Mouse (Mus musculus) common myeloid progenitor, adult 5-6 weeks (primary cell): ENCODE results near the gene Sccpdh. TPM values are rescaled to one million over a fixed set of nuclear protein-coding genes. Genes with fewer than 3 reads are reported as not detected.
"Not testable (repeated sequence)": the region's sequence is repeated elsewhere in the genome, so short reads cannot be mapped to it uniquely, and the experiment has no call there.

Experiments
- ATAC-seq: replicated peaks from 2 replicates; pipeline ENCODE4 v1.8.0; 2016; ENCODE audit warnings: low read depth, mild to moderate bottlenecking, moderate TSS enrichment, inconsistent platforms; ENCODE audit not compliant: poor library complexity, severe bottlenecking
- total RNA-seq: library from RNA; stranded (forward); fragments of 200-1000, 187-1606 nt; gene quantifications from 2 replicates; pipeline ENCODE4 v1.2.3, GENCODE M21; 2017

Sccpdh gene
- 29.9 and 38.1 TPM in 2 replicates for total RNA-seq

- peak; percentile 75 for ATAC-seq
Observed at GRCm38 (mm10) chr1:179668013-179668805, at the start of gene Sccpdh. Sccpdh (plus strand) TSS chr1:179668210.

DNA sequence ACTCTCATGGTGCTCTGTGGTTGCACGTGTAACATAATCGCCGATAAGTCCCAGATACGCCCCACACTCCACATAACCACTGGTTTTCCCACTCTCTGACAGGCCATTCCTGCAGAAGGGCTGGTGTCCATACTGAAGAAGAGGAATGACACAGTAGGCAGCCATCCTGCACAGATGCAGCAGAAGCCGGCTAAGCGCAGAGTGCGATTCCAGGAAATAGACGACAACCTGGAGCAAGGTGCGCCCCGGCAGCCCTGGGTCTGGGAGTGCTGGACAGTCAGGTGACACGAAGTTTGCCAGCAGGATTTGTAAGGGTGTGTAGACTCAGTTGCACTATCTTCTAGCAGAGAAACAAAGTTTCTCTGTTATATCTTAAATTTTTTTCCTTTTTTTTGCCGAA lies 45.3 kb upstream of the Sccpdh start:
- ATAC-seq = no peak

- peak; percentile 74 for ATAC-seq
Observed at GRCm38 (mm10) chr1:179623657-179624056, 44.4 kb upstream of the Sccpdh start.

GRCm38 (mm10) chr1:179624354-179624753 lies 43.7 kb upstream of the Sccpdh start:
- peak; percentile 85 for ATAC-seq

DNA sequence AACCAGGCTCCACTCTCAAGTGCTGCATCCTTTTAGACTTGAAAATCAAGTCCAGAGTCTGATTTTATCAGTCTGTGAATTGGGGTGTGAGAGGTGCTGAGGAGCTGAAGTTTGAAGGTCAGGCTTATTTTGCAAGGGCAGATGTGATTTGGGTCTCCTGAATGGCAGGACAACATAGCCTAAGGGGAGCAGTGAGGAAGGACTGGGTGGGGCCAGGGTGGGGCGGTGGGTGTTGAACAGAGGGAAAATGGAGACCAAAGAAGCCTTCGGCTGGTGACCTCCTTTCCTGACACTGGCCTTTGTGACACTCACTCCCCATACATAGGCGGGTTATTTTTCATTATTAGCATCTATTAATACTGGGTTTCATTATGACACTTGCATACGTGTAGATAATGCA lies 40.2 kb upstream of the Sccpdh start:
- no peak for ATAC-seq

DNA sequence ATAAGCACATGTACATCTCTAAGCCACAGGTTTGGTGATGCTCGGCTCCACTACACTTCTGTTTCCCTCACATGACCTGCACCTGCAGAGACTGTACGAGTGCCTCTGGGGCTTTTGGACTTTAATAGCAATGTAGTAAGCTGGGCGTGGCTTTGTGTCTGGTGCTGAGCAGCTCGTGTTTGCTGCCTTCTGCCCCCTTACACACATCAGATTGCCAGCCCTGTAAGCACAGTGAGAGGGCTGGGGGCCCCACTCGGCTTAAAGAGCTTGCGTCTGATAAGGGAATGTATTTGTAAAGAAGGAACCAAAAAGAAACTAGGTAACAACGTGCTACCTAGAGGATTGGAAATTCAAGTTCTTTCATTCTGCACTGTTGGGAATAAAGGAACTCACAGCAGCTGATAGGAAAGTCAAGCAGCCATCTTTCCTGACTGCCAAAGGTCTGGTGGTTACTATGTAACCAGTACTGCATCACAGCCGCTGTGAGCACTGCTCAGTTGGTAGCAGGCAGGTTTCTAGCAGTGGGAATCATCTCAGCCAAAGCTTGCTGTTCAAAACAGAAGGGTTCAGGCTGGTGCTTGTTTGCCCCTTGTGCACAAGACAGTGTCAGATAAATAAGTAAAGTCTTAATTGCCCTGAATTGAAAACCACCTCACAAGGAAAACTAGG lies 39.4 kb upstream of the Sccpdh start:
- ATAC-seq = no peak

DNA sequence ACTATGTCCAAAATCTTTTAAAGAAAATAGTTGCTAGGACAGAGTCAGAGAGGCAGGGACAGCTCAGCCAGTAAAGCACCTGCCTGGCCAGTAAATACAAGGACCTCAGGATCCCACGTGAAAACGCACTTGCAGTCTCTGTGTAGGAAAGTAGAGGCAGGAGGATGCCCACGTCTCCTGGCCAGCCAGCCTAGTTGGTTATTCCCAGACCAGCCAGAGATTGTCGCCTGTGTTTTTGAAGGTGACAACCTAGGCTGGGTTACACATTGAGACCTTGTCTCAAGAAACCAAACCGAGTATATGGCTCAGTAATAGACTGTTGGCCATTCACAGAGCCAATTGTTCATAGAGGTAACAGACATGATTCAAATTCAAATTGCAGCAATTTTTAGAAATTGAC lies 38.7 kb upstream of the Sccpdh start:
- ATAC-seq = no peak

GRCm38 (mm10) chr1:179632746-179633413 lies 35.1 kb upstream of the Sccpdh start:
- ATAC-seq = peak; percentile 48; the same call in 1 of the 2 replicates

DNA sequence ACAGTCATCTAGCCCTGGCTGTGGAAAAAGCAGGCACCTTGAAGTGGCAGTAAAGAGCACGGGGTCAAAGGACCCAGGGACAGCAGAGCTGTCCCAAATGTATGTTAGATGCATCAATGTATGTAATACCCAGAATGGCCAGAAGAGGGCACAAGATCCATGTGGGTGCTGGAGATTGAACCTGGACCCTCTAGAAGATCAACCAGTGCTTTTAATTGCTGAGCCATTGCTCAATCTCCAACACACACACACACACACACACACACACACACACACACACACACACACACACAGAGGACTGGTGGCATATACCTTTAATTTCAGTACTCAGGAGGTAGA lies 34.6 kb upstream of the Sccpdh start:
- peak; percentile 95 for ATAC-seq

DNA sequence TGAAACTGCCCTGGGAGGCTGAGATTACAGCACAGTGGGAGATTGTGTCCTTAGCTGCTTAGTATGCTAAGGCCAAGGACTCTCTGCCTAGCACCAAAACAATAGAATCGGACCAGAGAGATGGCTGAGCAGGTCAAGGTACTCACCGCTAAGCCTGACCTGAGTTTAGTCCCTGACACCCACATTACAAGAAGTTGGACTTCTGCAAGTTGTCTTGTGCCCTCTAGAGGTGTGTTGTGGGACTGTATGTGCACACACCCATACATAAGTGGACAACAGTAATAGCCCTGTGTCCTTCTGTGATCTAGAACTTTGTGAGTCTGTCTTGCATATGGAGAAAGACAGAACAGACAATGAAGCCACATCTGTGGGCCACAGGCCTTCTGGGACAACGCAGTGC lies 33.9 kb upstream of the Sccpdh start:
- no peak for ATAC-seq

DNA sequence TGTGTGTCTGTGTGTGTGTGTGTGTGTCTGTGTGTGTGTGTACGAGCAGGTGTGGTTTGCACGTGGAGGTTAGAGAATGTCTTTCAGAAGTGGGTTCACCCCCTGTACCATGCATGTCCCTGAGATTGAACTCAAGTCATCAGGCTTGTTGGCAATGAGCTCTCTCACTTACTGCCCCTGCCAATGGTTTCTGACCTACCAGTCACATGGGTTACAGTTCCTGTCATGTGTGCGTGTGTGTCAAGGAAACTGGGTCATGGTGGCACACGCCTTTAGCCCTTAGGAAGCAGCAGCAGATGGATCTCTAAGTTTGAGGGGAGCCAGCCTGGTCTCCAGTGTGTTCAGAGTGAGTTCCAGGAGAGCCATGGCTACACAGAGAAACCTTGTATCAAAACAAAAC lies 25.3 kb upstream of the Sccpdh start:
- no peak for ATAC-seq

- no peak for ATAC-seq
Observed at GRCm38 (mm10) chr1:179644151-179644550, 23.9 kb upstream of the Sccpdh start.

- peak; percentile 93 for ATAC-seq
Observed at GRCm38 (mm10) chr1:179645101-179645979, 22.7 kb upstream of the Sccpdh start.

DNA sequence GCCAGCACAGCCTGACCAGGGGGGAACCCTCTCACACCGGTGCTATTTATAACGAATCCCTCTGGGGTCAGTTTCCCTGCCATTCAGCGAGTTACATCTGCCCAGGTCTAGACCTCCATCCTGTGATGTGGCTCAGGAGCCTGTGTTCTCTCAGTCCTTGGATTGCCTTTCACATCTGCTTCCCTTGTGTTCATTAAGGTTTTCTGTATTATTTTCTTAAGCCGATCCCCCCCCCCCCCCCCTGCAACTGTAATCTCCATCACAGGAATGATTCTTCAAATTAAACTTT lies 22.1 kb upstream of the Sccpdh start:
- no peak for ATAC-seq

DNA sequence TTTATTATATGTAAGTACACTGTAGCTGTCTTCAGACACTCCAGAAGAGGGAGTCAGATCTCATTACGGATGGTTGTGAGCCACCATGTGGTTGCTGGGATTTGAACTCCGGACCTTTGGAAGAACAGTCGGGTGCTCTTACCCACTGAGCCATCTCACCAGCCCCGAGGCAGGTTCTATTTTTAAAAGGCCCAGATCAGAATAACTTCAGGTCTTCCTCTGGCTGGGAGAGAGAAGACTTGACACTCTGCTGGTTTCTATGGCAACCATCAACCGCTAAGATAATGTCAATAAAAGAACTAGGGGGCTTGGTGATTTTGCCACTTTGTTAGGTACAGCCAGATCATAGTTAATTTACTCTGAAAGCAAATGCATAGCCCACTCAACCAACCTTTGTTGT lies 19.3 kb upstream of the Sccpdh start:
- not testable (repeated sequence) for ATAC-seq

GRCm38 (mm10) chr1:179649324-179649723 lies 18.7 kb upstream of the Sccpdh start:
- ATAC-seq = no peak

GRCm38 (mm10) chr1:179650284-179650683 lies 17.7 kb upstream of the Sccpdh start:
- peak; percentile 83 for ATAC-seq

DNA sequence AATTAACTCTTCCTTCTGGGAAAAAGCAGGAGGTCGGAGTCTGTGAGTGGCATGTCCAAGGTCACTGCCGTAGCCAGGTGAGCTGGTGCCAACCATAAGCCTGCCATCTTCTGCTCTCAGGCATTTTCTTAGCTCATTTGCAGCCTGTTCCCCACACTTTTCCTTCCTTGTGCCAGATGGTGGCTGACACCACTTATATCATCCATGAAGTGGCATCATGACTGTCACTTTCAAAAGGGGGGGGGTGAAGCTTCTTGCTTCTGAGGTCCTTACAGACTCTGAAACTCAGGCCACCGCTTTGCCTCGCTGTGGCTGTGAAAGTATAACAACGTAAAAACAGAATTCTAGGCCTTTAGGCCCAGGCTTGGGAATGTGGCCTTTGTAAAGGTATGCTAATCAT lies 16.8 kb upstream of the Sccpdh start:
- no peak for ATAC-seq

GRCm38 (mm10) chr1:179663065-179663464 lies 4.9 kb upstream of the Sccpdh start:
- ATAC-seq = no peak

GRCm38 (mm10) chr1:179664309-179664930 lies 3.6 kb upstream of the Sccpdh start:
- ATAC-seq = no peak
